Mouse (Mus musculus) cerebellum, postnatal 14 days (tissue): ENCODE data around the gene Sart3.
"Not testable (repeated sequence)": the region's sequence is repeated elsewhere in the genome, so short reads cannot be mapped to it uniquely, and the experiment has no call there.

Experiments used
- DNase-seq, 2 experiments: peaks; one replicate each; pipeline ENCODE4 v3.0.0; 2021; ENCODE audit warnings: mixed read lengths in 2 of 2

Gene Sart3

DNA sequence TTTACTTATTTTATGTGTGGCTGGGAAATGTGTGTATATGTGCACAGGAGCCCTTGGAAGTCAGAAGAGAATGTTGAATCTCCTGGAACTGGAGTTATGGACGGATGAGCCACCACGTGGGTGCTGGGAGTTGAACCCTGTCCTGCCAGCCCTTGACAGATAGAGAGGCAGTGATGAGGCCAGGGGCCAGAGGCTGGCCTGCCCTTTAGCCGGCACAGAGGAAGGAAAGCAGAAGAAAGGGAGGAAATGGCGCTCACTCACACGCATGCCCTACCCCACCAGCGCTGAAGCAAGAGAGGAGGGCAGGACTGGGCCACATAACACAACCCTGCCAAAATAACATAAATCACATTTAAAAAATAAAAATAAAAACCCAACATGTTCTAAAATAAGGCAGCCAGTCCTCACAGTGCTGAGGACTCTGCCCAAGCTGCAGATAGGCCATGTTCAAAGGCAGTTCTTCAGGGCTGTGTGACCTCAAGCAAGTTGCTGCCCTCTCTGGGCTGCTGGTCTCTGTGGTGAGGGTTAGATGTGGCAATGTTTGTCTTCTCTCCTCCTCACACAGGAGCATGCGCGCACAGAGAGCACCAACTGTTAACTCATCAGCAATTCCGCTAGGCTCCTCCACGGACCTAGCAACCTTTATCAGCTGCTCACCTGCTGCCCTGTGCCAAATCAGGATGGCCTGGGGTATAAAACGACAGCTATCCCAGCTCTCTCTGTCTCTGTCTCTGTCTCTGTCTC is 18.3 kb upstream of the Sart3 start:
- no peak for DNase-seq

DNA sequence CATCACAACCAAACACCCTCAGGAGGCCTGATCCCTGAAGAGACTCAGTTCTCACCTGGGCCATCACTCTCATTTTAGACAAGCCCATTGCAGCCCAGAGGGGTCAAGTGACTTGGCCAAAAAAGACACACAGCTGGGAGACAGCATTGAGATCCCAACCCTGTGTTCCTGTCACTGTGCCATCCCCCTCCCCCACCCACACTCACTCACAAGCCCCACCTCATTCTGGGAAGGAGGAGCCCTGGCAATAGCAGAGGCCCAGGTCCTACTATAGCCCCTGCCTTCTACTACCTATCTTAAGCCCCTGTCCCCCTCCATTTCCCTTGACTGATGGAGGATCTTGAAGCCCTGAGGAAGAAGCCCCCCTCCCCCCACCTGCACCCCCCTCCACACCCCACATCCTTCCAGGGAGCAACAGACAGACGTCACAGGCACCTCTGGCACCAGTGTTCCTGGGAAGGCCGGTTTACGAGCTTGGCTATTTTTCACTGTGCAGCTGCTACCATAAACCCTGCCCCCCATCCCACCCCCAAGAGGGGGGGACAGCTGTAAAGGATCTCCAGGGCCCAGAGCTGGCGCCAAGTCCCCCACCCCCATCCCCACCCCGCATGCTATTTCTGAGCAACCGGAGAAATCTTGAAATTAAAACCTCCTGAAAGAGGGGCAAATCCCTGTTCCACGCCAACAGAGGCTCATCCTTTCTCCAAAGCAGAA is 16.9 kb upstream of the Sart3 start:
- DNase-seq = no peak

DNA sequence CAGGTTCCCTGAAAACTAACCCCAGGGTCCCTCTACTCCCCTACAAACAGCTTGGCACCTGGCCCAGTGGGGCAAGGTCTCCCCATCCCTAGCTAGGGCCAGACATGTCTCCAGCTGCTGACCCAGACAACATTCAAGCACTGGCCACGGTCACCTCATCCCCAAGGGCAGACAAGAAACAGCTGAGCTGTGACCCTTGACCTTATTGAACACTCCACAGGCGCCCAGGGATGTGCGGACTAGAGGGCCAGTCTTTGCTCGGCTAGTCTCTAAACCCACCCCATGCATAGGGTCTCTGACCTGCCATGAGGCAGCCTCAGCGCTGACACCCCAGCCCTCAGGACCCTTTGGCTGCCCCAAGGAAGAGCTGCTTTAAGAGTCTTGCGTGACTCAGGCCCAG is 16.3 kb upstream of the Sart3 start:
- no peak for DNase-seq

DNA sequence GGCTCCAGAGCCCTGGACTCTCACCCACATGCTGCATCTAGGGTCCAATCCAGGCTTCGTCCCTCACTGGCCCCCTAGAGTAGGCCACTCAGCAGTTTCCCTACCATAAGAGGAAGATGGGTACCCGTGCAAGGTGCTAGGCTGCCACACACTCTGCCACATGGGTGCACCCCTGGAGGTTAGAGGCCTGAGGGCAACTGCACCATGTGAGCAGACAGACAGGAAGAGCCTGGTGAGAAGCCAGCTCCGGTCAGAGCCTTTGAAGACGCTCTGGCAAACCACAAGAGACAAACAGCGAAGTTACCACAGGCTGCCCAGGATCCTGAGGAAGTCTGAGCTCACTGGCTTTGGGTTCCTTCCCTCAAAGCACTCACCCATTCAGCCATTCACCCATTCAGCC is 14.7 kb upstream of the Sart3 start:
- DNase-seq = no peak

DNA sequence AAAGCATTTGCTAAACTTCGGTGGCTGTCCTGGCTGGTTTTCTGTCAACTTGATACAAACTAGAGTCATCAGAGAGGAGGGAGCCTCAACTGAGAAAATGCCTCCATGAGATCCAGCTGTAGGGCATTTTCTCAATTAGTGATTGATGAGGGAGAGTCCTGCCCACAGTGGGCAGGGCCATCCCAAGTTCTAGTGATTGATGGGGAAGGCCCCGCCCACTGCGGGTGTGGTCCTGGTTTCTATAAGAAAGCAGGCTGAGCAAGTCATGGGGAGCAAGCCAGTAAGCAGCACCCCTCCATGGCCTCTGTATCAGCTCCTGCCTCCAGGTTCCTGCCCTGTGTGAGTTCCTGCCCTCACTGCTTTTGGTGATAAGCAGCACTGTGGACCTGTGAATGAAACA is 11.8 kb upstream of the Sart3 start:
- DNase-seq = not testable (repeated sequence)

DNA sequence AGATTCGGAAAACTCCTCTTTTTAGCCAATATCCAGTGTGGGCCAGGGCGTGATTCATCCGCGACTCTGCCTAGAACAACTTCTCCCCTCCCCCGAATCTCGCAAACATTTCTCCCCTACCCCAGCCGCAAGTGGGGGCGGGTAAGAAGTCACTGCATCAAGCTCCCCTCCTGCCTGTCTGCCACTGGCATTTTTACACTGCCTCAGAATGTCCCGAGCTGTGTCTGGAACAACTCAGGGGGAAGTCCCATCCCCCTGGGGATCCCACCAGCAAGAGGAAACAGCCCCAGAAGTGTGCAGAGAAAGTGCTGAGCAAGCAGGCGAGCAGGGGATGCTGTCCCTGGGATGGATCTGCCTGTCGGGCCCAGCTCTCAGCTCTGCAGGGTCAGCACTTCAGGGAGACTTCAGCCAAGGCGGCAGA is 11.3 kb upstream of the Sart3 start:
- DNase-seq = no peak

DNA sequence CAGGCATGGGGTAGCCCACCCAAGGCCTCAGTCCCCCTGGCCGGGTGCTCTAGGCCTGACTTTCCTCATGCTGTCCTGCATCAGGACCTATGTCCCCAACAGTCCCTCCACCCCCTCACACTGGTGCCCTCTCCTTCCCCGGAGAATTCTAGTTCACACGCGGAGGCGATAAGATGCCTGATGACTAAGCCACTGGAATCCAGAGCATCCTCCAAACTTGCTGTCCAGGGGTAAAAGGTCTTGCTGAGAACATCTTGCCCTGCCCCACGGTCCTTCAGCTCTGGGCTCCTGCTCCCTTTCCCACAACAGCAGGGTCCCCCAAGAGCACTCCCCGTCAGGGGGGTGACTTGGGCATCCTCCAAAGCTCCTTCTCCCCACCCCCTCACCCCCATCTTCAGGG is 10.3 kb upstream of the Sart3 start:
- DNase-seq = no peak

DNA sequence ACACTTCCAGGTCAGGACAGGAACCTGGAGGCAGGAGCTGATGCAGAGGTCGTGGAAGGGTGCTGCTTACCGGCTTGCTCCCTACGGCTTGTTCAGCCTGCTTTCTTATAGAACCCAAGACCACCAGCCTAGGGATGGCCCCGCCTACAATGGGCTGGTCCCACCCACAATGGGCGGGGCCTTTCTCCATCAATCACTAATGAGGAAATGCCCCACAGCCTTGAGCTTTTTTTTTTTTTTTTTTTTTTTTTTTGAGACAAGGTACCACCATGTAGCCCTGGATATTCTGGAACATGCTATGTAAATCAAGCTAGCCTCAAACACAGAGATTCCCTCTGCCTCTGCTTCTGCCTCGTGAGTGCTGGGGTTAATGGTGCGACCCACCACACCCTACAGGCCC is 9.6 kb upstream of the Sart3 start:
- DNase-seq = no peak

DNA sequence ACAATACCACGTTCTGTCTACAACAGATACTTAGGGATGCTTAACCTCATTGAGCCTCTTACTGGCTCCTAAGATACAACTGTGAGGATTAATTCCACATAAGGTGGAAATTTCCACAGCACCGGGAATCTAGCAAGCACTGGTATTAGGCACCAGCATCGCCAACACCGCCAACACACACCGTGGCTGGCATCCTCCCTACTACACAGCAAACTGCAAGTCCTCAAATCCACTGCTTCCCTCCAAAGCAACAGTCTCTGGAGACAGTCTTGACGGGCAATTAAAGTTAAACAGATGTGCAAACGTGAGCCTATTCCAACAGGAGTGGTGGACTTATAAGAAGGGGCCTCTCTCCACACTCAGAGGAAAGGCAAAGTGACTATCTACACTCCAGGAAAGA is 8.9 kb upstream of the Sart3 start:
- no peak for DNase-seq

DNA sequence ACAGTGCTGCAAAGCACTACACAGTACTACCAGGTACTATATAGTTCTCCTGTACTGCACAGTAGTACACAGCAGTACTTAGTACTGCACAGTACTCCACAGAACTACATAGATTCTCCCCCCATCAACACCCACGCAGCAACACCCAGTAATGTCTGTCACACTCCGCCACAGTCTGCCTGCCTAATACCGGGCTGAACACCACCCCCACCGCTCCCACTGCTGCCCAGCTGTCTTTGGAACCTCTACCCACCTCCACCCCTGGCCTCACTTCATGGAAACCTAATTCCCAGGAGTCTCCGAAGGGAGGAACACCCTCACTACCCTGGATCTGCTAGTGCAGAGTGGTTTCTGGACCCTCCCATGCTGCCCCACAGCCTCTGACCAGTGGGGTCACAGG is 8.5 kb upstream of the Sart3 start:
- no peak for DNase-seq

DNA sequence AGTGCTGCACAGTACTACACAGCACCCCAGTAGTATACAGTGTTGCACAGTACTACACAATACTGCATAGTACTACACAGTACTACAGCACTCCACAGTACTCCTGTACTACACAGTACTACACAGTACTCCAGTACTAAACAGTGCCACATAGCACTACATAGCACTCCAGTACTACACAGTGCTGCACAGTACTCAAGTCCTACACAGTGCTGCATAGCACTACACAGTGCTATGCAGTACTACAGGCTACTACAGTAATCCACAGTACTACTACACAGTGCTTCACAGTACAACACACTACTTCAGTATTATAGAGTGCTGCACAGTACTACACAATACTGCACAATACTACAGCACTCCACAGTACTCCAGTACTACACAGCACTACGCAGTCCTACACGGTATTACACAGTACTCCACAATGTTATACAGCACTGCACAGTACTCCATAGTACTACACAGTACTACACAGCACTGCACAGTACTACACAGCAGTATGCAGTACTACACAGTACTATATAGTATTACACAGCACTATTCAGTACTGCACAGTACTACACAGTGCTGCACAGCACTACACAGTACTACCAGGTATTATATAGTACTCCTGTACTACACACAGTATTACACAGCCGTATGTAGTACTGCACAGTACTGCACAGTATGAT is 7.9 kb upstream of the Sart3 start:
- DNase-seq = no peak

DNA sequence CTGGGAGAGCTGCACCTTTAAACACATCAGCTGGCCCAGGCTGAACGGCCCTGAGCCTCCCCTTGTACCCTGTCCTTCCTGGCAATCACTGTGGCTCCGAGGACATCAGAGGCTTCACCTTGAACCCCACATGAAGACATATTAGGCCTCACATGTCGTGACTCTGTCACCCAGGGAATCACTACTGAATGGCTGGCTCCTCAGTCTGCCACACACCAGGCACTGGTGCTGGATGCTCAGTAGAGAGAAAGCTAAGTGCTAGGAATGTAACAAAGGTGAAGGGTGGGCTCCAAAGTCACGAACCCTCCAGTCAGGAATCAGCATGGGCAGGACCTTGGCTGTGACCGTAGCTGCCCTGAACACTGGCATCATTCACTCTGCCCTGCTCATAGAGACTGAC is 7.3 kb upstream of the Sart3 start:
- DNase-seq = no peak

DNA sequence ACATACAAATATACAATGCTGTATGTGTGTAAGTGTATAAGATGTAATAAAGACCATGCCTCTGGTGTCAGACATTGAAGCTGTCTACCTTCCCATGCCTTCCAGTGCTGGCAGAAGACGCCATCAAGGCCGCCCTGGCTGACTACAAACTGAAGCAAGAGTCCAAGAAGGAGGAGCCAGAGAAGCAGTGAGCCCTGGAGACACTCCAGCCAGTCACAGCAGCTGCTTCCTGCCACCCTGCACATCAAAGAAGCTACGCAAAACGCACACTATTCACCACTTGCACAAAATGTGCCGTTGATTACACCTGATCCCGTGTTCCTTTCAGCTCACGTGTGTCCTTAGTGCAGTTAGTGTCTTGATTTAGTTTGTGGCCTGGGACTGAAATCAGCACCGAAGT is 5.4 kb upstream of the Sart3 start:
- not testable (repeated sequence) for DNase-seq

DNA sequence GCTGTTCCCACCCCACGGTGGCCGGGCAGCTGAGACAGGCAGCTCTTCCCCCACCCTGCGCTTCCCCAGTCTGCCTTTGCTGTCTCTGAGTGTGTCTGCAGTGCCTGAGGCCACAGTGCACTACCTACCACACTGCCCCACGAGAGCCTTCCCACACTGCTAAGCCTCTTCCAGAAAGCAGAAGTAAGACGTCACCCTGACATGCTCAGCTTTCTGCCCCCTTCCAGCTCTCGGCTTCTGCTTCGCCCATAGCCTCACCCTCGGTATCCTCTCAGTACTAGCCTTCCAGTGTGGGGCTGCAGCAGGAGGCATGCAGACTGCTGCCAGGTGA is 4.6 kb upstream of the Sart3 start:
- DNase-seq = no peak

DNA sequence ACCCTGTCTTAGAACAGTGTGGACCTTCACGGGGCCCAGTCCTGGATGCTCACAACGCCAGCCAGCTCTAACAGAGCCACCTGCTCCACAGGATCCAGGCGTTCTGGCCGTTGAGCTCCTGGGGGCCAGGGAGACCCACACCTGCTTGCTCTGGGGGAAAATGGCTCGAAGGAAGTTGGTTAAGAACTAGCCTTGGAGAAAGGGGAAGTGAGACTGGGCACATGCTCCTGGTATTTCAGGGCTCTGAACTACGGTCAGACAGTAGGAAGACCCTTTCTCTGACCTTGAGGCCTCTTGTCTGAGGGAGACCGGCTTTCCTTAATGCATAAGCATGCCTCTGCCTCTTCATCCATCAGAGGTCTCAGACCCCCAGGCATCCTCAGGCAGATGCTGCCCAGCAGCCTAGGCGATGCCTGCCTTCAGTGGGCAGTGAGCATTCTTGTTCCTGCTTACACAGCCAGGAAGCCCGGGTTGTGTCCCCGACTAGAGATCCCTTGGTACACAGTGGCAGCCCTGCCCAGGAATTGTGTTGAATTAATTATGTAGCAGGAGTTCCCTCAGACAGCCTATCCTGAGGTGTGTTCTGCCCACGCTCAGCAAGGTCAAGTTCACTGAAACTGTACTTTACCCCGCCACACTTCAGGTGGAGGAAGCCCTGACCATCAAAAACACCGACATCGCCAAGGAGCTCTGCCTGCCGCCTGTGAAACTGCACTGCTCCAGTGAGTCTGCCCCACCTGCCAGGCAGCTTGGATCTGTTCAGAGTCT is 4.0 kb upstream of the Sart3 start:
- DNase-seq = no peak

DNA sequence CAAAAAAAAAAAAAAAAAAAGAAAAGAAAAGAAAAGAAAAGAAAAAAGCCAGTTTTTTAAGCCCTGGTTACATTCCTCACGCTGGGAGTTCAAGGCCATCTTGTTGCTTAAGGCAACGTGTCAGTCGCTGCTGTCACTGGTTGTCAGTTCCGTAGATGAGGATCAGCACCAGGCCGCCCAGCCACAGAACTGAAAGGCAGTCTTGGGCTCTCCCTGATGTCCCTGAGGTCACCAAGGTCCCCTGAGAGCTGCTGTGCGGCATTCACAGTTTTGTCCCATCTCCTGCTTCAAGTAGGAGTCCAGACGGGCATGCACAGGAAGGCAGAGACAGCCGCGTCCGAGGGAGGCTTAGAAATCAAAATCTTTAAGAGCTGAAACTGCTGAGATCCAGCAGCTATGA is 3.3 kb upstream of the Sart3 start:
- DNase-seq = no peak

DNA sequence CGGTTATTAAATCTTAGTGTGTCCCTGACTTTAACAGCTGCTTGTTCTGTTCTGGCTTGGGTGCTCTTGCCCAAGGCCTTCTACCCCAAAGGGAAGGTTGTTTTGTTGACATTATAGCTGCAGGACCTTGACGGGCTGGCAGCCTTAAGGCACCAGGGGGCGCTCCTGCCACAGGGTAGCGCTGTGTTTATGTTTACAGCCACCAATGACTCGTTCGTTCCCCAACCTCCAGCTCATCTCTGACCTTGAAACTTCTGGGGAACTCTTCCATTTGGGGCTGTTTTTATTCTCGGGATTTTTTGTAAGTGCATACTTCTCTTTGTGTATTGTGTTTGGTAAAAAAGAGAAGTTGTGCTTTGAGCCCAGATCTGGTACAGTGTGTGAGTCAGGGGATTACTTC is 1.4 kb upstream of the Sart3 start:
- peak; percentile 89 to 94 for DNase-seq

DNA sequence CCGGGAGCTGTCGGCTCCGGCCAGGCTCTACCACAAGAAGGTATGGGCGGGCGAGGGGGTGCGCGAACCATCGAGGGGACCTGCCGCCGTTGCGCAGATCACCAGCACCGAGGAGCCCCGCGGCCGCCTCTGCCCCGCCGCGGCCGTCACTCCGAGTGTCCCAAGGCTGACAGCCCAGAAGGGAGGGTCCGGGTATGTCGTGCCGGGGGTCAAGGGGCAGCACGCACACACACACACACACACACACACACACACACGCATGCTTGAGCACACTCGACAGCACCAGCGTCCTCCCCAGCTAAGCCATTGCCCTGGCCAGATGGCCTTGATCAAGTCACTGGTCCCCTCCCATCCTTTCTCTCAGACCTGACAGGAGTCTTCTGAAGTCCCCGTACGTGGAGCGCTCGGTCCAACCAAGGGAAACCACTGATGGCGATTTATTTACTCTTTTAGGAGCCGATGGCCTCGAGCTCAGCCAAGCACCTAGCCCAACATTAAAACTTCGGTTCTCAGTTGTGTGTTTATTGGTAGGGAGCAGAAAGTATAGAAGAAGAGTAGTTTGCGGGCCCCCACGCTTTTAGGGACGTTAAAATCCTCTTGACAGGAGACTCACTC is 702 bp upstream of the Sart3 start:
- no peak for DNase-seq

DNA sequence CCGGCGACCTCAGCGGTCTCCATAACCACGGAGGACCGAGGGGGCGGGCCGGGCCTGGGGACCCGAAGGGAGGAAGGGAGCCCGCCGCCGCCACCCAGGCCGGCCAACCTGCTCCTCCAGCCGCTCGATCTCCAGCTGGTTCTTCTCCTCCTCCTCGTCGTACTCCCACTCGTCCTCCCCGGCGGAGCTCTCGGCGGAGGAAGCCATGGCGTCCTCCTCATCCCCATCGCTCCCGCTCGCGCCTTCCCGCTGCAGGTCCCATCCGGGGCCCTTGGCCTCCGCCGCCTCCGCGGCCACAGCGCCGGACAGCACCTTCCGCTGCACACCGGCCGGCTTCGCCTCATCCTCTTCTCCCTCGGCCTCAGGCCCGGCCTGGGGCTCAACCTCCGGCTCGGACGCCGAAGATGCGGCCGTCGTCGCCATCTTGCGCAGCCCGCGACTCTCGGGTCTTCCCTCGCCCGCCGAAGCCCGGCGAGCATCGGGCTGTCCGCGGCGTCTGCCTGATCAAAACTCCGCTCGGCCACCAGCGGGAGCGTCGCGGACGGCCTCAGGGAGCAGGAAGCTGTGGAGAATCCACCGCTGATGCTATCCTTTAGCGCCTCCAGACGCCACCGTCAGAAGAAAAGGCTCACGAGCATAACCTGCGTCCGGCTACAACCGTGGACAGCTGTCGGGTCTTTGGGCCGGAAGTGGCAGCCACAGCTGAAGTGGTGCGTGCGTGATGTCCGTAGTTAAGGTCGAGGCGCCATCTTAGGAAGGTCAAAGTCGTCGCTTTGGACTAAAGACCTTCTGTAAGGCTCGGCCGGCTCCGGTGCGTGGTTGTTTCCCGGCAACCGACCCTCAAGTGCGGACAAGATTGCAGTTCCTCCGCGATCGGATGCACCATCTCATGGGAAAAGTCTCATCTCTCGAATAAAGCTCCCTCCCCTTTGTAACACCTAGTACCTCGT is 822 bp downstream of the Sart3 start:
- peak; percentile 87 to 89 for DNase-seq

DNA sequence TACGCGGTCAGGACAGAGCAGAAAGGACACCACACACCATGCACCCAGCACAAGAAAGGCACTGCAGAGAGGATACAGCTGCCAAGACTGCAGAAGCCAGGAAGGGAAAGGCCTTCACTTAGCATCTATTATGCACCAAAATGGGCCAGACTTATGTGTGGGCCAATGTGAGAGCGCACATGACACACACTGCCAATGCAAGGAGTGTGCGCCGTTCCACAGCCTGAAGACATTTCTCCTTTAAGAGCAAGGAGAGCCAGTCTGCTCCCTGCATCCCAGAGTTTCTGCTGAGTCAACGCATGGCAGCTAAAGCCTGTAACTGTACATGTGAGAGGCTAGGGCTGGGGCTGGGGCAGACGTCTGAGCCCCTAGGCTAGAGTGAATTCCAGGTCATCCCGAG is 3.5 kb downstream of the Sart3 start:
- no peak for DNase-seq

DNA sequence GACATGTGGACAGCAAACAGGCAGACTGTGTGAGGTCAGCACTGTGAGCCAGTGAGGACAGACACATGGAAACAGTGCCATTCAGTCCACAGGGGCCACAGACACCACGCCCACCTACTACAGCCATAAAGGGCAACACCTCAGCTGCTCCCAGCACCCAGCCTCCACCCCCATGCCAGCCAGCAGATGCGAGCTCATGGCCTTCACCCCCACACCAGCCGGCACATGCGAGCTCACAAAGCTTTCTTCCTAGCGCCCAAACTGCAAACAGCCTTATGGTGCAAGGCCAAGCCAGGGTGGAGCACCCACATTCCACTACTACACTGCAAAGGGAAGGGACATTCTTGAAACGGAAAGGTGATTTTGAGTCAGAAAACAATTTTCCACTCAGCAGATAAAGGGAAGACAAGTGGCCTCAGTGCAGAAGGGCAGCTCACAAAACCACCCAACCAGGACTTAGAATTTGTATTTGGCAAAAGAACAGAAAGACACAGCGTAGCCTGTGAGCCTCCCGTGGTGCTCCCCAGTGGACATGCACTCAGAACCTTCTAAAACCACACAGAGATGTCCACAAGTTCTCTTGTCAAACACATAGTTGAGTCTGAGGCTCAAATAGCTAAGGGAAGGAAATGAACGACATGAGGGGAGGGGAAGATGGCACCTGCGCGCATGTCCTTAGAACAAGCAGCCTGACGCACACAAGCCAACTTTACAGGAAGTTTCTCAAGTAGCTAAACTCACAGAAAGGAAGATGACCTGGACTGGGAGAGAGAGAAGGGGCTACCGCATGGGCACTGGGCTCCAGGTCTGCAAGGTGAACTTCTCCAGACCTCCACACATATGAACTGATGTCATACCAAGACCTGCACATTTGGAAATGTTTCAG is 6.4 kb downstream of the Sart3 start:
- no peak for DNase-seq
